ENCODE assay signal across 8 mouse cellular contexts in genomic region chr9:14390278-14390677, GRCm38 (mm10). TPM values are rescaled to one million over a fixed set of nuclear protein-coding genes. Genes with fewer than 3 reads are reported as not detected.
DNase-seq lines count a peak whose midpoint lies in the region; ATAC-seq and TF ChIP-seq lines count a peak whose summit lies in the region.

No protein-coding gene starts in this region.

- WGBS in heart, embryonic 11.5 days (ENCODE audit: insufficient replicate concordance) = 89% methylated on average over 1 of the region's 1 CpGs
- 100% methylated on average over 1 of the region's 1 CpGs for WGBS in thymus, adult 2 months
- WGBS in stomach, postnatal 0 days = 88% methylated on average over 1 of the region's 1 CpGs
- WGBS in midbrain, embryonic 10.5 days = 89% methylated on average over 1 of the region's 1 CpGs

- no peak overlapping the region for H3K9ac ChIP-seq in heart, embryonic 11.5 days (ENCODE audit: low read depth, low read length)
- no peak overlapping the region for H3K9ac ChIP-seq in stomach, postnatal 0 days (ENCODE audit: low read length)

- no peak overlapping the region for H3K27ac ChIP-seq in heart, embryonic 11.5 days (ENCODE audit: low read depth, low read length)
- no peak overlapping the region for H3K27ac ChIP-seq in thymus, adult 2 months (ENCODE audit: control insufficient read depth, insufficient read depth, low read length)
- H3K27ac ChIP-seq in stomach, postnatal 0 days (replicated peaks) = no peak overlapping the region
- H3K27ac ChIP-seq in midbrain, embryonic 10.5 days (replicated peaks) = no peak overlapping the region

- no peaks in the 10 kb centered on the region for H3K36me3 ChIP-seq in heart, embryonic 11.5 days (ENCODE audit: control insufficient read depth, insufficient read depth, low read length)
- H3K36me3 ChIP-seq in thymus, adult 2 months (ENCODE audit: control insufficient read depth, insufficient read depth, low read length) = no peaks in the 10 kb centered on the region
- H3K36me3 ChIP-seq in stomach, postnatal 0 days (ENCODE audit: control insufficient read depth, insufficient read depth, low read length) = no peaks in the 10 kb centered on the region
- H3K36me3 ChIP-seq in midbrain, embryonic 10.5 days = no peaks in the 10 kb centered on the region

- DNase-seq in heart, adult 11 months = peak; percentile 62
- DNase-seq in thymus, adult 2 months = peak; percentile 22
- no peak for DNase-seq in thymus, postnatal 0 days (ENCODE audit: low spot score)
- DNase-seq in cerebellum, adult 9-11 months = peak; percentile 53
- no peak for DNase-seq in stomach, postnatal 0 days (ENCODE audit: low spot score)
- no peak for DNase-seq in right cerebral cortex, postnatal 25 days
- DNase-seq in midbrain, embryonic 10.5 days (ENCODE audit: low spot score) = no peak

- TF ChIP-seq EP300 in stomach, postnatal 0 days (optimal IDR thresholded peaks at IDR 0.05) = no peak

- no peak for TF ChIP-seq POLR2A in thymus, adult 2 months (IDR thresholded peaks at IDR 0.05; ENCODE audit: control insufficient read depth, extremely low read depth, insufficient read depth, low read length, poor library complexity)

- no peaks in the 10 kb centered on the region for H3K27me3 ChIP-seq in heart, embryonic 11.5 days (ENCODE audit: control insufficient read depth, insufficient read depth, low read length)
- H3K27me3 ChIP-seq in thymus, adult 2 months (ENCODE audit: control insufficient read depth, insufficient read depth, low read length) = no peaks in the 10 kb centered on the region
- no peaks in the 10 kb centered on the region for H3K27me3 ChIP-seq in stomach, postnatal 0 days (ENCODE audit: control insufficient read depth, insufficient read depth, low read length)
- H3K27me3 ChIP-seq in midbrain, embryonic 10.5 days (ENCODE audit: low read depth, poor library complexity, severe bottlenecking) = no peaks in the 10 kb centered on the region

- no peak for ATAC-seq in heart, embryonic 11.5 days (replicated peaks; ENCODE audit: insufficient number of reproducible peaks, low FRiP score, low TSS enrichment)
- ATAC-seq in stomach, postnatal 0 days (ENCODE audit: low FRiP score, low TSS enrichment) = no peak

- no peak overlapping the region for H3K4me2 ChIP-seq in heart, embryonic 11.5 days
- no peak overlapping the region for H3K4me2 ChIP-seq in stomach, postnatal 0 days (replicated peaks; ENCODE audit: low read depth)

- H3K4me1 ChIP-seq in heart, embryonic 11.5 days (ENCODE audit: control insufficient read depth, insufficient read depth, low read length) = no peaks in the 10 kb centered on the region
- no peaks in the 10 kb centered on the region for H3K4me1 ChIP-seq in thymus, adult 2 months (replicated peaks; ENCODE audit: control insufficient read depth, insufficient read depth, low read length)
- no peaks in the 10 kb centered on the region for H3K4me1 ChIP-seq in stomach, postnatal 0 days (replicated peaks; ENCODE audit: control insufficient read depth, insufficient read depth)
- H3K4me1 ChIP-seq in midbrain, embryonic 10.5 days = no peaks in the 10 kb centered on the region

- TF ChIP-seq CTCF in thymus, adult 2 months (IDR thresholded peaks at IDR 0.05; ENCODE audit: borderline replicate concordance, control insufficient read depth, extremely low read depth, insufficient read depth, low read length, poor library complexity) = no peak
- peak; percentile 64 for TF ChIP-seq CTCF in stomach, postnatal 0 days (IDR thresholded peaks at IDR 0.05; ENCODE audit: low read depth)

- no peaks in the 10 kb centered on the region for H3K9me3 ChIP-seq in heart, embryonic 11.5 days (replicated peaks; ENCODE audit: control insufficient read depth, low read length)
- H3K9me3 ChIP-seq in stomach, postnatal 0 days (ENCODE audit: control insufficient read depth, low read length) = no peaks in the 10 kb centered on the region
- no peaks in the 10 kb centered on the region for H3K9me3 ChIP-seq in midbrain, embryonic 10.5 days (replicated peaks)

- no peak overlapping the region for H3K4me3 ChIP-seq in heart, embryonic 11.5 days (ENCODE audit: low read depth, low read length)
- no peak overlapping the region for H3K4me3 ChIP-seq in thymus, adult 2 months (ENCODE audit: control insufficient read depth, insufficient read depth, low read length)
- H3K4me3 ChIP-seq in stomach, postnatal 0 days (ENCODE audit: low read depth, low read length) = no peak overlapping the region
- no peak overlapping the region for H3K4me3 ChIP-seq in midbrain, embryonic 10.5 days

RNA-seq across cellular contexts. Expression of gene Endod1, which starts 9.0 kb away (rescaled TPM):
- polyA plus RNA-seq in heart, embryonic 11.5 days (2014; fragmentation: Nextera tagmentation; extraction: Ambion mirVana) = 11.5 and 12.9 TPM in 2 replicates
- polyA plus RNA-seq in thymus, adult 2 months (2012; rRNA removed) = 62.3 and 64.2 TPM in 2 replicates
- polyA plus RNA-seq in thymus, postnatal 0 days (2015; fragmentation: Nextera tagmentation; extraction: Ambion mirVana) = 8.8 and 9.6 TPM in 2 replicates
- 80.8 and 90.1 TPM in 2 replicates for polyA plus RNA-seq in stomach, postnatal 0 days (2015; fragmentation: Nextera tagmentation; extraction: Ambion mirVana)
- polyA plus RNA-seq in midbrain, embryonic 10.5 days (2016; fragmentation: Nextera tagmentation; extraction: Ambion mirVana) = 6.6 and 7.8 TPM in 2 replicates

Comparison
In these comparisons a context has a peak if more than half of its experiments do, and no peak if none do; other contexts are left out.
1. DNase-seq: peak in heart, adult 11 months (single experiment), thymus, adult 2 months (single experiment) and cerebellum, adult 9-11 months (single experiment); none in thymus, postnatal 0 days (single experiment), stomach, postnatal 0 days (single experiment), right cerebral cortex, postnatal 25 days (single experiment) and midbrain, embryonic 10.5 days (single experiment).